Mouse (Mus musculus) heart, adult 2 months (tissue): ENCODE measurements around the gene Mob3b.

ENCODE experiments used
- CTCF ChIP-seq: fragments of 200-600 bp; IDR thresholded peaks from 2 replicates; pipeline ENCODE4 v1.8.1; 2022; ENCODE audit warnings: antibody characterized with exemption, mild to moderate bottlenecking, moderate library complexity
- EP300 ChIP-seq: fragments of 200-500 bp; IDR thresholded peaks from 2 replicates; pipeline ENCODE4 v1.6.1; 2011; ENCODE audit warnings: low read depth, low read length, control low read depth; ENCODE audit not compliant: insufficient read depth
- POLR2A ChIP-seq: fragments of 200-500 bp; IDR thresholded peaks from 2 replicates; pipeline ENCODE4 v1.6.1; 2011; ENCODE audit warnings: mild to moderate bottlenecking, low read depth, low read length, control low read depth; ENCODE audit not compliant: insufficient read depth

- no peak for TF ChIP-seq CTCF
- no peak for TF ChIP-seq EP300
- TF ChIP-seq POLR2A, result no peak
These were observed 126.1 kb downstream of the Mob3b start for GRCm38 (mm10) chr4:35031141-35031540.
